In genomic region chr1:165046056-165046455, GRCm38 (mm10) we compare ENCODE assay signal across 10 mouse cellular contexts.
DNase-seq lines count a peak whose midpoint lies in the region; ATAC-seq and TF ChIP-seq lines count a peak whose summit lies in the region.
"Had no signal": no experiment of that assay in that cellular context is flagged by ENCODE, and none has a peak within 500 bp of the region (broad histone marks: within the 10 kb centered on the region; RNA-seq: fewer than 3 reads in every experiment).

No protein-coding gene starts in this region.

- ATAC-seq in kidney, embryonic 15.5 days (replicated peaks; ENCODE audit: low FRiP score) = peak; percentile 27; the same call in 1 of the 2 replicates
- ATAC-seq in heart, embryonic 16.5 days (replicated peaks; ENCODE audit: extremely low read depth, insufficient read depth, low FRiP score) = no peak

- no peak for TF ChIP-seq CTCF in olfactory bulb, adult 2 months (IDR thresholded peaks at IDR 0.05; ENCODE audit: insufficient read depth, low read depth, low read length)

- intact Hi-C loops in left cerebral cortex, postnatal 36 days (cut with DNase I) = no loop called here

- H3K27me3 ChIP-seq in kidney, embryonic 15.5 days = no peaks in the 10 kb centered on the region
- H3K27me3 ChIP-seq in heart, embryonic 16.5 days (ENCODE audit: control insufficient read depth, insufficient read depth, low read length) = no peaks in the 10 kb centered on the region
- H3K27me3 ChIP-seq: liver, embryonic 12.5 days had no signal

- no peak for TF ChIP-seq POLR2A in olfactory bulb, adult 2 months (IDR thresholded peaks at IDR 0.05; ENCODE audit: insufficient read depth, low read depth, low read length)

- DNase-seq in kidney, adult 9 months = no peak
- peak; percentile 26 for DNase-seq in adrenal gland, postnatal 25 days
- no peak for DNase-seq in layer of hippocampus, adult 9-10 months (ENCODE audit: low spot score)
- no peak for DNase-seq in frontal cortex, postnatal 36 days (ENCODE audit: low spot score in 2 of 2)
- DNase-seq in left cerebral cortex, postnatal 36 days (ENCODE audit: low spot score in 2 of 2) = no peak
- DNase-seq: thymus, postnatal 14 days had no signal

- H3K9me3 ChIP-seq in kidney, embryonic 15.5 days (replicated peaks) = no peaks in the 10 kb centered on the region
- H3K9me3 ChIP-seq in heart, embryonic 16.5 days (replicated peaks; ENCODE audit: control insufficient read depth, low read length) = no peaks in the 10 kb centered on the region
- H3K9me3 ChIP-seq: liver, embryonic 12.5 days had no signal

- H3K4me3 ChIP-seq in kidney, embryonic 15.5 days (replicated peaks) = no peak overlapping the region
- no peak overlapping the region for H3K4me3 ChIP-seq in heart, embryonic 16.5 days (ENCODE audit: low read length)
- H3K4me3 ChIP-seq in olfactory bulb, adult 2 months (ENCODE audit: insufficient read depth, low read depth, low read length) = no peak overlapping the region
- H3K4me3 ChIP-seq: liver, embryonic 12.5 days had no signal

- H3K4me2 ChIP-seq in kidney, embryonic 15.5 days = no peak overlapping the region
- H3K4me2 ChIP-seq in heart, embryonic 16.5 days (ENCODE audit: low read depth, low read length) = no peak overlapping the region
- H3K4me2 ChIP-seq: liver, embryonic 12.5 days had no signal

- no peaks in the 10 kb centered on the region for H3K36me3 ChIP-seq in kidney, embryonic 15.5 days
- no peaks in the 10 kb centered on the region for H3K36me3 ChIP-seq in heart, embryonic 16.5 days (ENCODE audit: control insufficient read depth, insufficient read depth)
- H3K36me3 ChIP-seq: liver, embryonic 12.5 days had no signal

- H3K4me1 ChIP-seq in kidney, embryonic 15.5 days = peaks cover 12% of the 10 kb centered on the region
- H3K4me1 ChIP-seq in heart, embryonic 16.5 days (ENCODE audit: control insufficient read depth, insufficient read depth, low read length) = peaks cover 13% of the 10 kb centered on the region
- H3K4me1 ChIP-seq in olfactory bulb, adult 2 months (ENCODE audit: control insufficient read depth, insufficient read depth, low read length) = peaks cover 18% of the 10 kb centered on the region
- H3K4me1 ChIP-seq: liver, embryonic 12.5 days had no signal

- no peak overlapping the region for H3K27ac ChIP-seq in kidney, embryonic 15.5 days
- H3K27ac ChIP-seq in heart, embryonic 16.5 days (ENCODE audit: low read length) = peak overlapping the region; percentile 87
- peak overlapping the region; percentile 88 for H3K27ac ChIP-seq in olfactory bulb, adult 2 months (ENCODE audit: insufficient read depth, low read depth, low read length)
- H3K27ac ChIP-seq: liver, embryonic 12.5 days had no signal

- H3K9ac ChIP-seq in kidney, embryonic 15.5 days = no peak overlapping the region
- no peak overlapping the region for H3K9ac ChIP-seq in heart, embryonic 16.5 days (ENCODE audit: low read length)
- H3K9ac ChIP-seq: liver, embryonic 12.5 days had no signal

- WGBS in kidney, embryonic 15.5 days = 63% methylated on average over 4 of the region's 4 CpGs
- WGBS in heart, embryonic 16.5 days = 59% methylated on average over 4 of the region's 4 CpGs
- WGBS in olfactory bulb, adult 2 months = 42% methylated on average over 4 of the region's 4 CpGs
